Mouse (Mus musculus): ENCODE data around the gene Tbc1d23.
"Not testable (repeated sequence)": the region's sequence is repeated elsewhere in the genome, so short reads cannot be mapped to it uniquely, and the experiment has no call there.

Tbc1d23 gene

DNA sequence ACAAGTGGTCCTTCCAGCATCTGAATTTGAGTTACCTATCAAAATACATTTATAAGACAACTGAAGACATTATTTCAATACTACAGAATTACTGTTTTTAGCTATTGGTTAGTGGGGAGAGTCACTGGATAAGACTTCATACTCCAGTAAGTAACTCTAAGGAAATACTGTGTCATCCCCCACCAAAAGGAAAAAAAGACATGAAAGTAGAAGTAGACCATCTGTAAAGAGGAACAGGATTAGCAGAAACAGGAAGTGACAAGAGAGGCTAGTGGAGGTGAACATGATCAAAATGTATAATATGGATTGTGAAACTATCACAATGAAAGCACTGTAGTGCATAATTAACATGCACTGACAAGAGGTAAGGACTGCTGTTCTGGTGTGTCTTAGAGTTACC is 15.3 kb downstream of the Tbc1d23 start:
- no peak for DNase-seq (ENCODE audit: low spot score)

GRCm38 (mm10) chr16:57211037-57211436 is 20.3 kb downstream of the Tbc1d23 start:
- no peak for DNase-seq (ENCODE audit: low spot score)

DNA sequence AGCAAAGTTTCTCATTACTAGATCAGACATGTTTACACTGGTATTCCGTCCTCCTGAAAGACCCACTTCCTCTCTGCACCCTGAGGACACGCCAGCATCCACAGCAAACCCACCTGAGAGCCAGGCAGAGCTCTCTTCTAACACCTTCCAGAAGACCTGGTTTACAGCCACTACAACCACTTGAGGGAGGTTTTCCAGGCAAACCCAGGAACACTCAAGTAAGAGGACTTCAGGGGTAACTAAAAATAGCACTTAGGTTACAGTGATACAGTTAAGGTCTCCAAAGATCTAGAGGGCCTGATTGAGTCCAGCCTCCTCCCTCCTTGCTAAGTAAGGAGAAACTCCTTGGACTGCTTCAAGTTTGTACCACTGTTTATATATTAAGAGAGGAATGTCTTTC is 23.0 kb downstream of the Tbc1d23 start:
- no peak for DNase-seq (ENCODE audit: low spot score)

DNA sequence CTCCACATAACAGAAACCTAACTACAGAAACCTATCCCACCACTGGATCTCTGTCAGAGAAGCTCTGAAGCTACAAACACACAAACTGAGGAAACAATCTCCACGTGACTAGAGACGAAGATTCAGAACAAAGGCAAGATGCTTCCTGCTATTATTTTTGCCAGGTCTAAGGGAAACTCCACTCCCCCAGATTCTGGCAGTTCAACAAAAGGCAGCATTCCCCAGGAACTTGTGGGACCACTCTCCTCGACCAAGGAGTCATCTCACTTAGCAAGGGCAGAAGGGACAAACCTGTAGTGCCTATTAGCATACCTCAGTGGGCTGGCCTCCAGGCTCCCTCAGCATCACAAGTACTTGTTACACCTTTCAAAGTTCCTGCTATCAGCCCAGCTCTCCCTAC is 34.0 kb downstream of the Tbc1d23 start:
- DNase-seq (ENCODE audit: low spot score): no peak

DNA sequence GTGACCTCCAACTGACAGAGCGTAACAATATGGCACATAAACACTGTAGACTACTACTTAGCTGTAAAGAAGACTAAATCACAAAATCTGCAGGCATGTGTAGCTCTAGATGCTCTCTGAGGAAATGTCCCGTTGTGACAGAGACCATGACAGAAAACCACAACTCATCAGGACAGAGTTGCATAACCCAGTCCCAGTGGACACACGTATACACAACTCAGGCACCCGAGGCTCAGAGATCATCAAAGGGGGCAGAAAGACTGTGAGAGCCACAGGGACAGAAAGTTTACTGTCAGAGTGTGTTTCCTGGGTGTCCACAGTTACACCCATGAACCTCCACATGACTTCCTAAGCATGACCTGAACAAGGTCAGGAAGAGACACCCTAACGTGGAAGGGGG is 34.7 kb downstream of the Tbc1d23 start:
- no peak for DNase-seq (ENCODE audit: low spot score)

DNA sequence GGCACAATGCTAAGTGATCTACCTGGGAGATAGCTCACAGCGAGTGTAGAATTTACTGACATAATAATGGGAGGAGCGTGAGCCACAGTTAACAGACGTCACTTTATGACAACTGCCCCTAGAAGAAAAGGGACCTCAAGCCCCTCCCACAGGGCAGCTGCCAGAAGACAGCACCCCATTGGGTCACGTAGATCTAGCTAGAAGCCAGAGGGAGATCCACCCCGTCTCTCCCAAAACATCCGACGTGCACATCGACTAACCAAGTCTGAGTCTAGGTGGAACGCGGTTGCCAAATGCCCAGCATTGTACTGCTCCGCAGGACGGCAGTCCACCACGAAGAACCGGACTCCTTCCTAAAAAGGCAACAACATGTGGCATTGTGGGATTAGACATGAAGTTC is 40.1 kb downstream of the Tbc1d23 start:
- no peak for DNase-seq (ENCODE audit: low spot score)

DNA sequence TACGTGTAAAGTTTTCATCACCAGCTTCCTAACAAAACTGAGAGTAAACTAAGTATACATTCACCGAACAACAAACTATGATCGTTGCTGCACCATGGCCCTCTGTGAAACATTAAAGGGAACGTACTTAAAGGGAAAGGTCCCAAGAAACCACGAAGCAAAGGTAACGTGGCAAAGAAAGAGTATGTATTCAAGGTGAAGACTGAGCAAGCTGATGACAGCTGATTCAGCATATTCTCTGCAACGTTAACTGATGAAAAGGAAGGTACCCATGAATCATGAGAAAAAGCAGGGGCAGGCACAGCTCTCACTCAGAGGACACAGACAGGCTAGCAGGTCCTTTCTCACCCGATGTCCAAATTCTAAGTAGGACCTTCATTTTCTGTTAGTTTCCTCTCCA is 40.9 kb downstream of the Tbc1d23 start:
- DNase-seq (ENCODE audit: low spot score): no peak

DNA sequence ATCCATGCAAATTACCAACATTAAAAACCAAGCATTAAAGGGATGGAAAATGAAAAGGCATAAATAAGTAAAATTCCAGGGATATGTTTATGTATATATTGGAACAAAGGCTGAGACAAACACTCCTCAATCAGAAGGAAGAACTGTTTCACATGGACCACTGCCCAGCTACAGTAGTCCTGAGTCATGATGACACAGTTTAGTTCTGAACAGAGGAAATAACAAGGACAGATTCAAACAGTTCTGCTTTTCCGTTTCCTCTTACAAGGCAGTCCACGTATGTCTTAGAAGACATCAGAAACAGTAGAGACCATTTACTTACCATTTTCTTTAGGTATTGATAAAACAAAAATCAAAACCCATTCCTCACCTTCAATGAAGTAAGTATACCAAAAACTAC is 41.8 kb downstream of the Tbc1d23 start:
- no peak for DNase-seq (ENCODE audit: low spot score)

DNA sequence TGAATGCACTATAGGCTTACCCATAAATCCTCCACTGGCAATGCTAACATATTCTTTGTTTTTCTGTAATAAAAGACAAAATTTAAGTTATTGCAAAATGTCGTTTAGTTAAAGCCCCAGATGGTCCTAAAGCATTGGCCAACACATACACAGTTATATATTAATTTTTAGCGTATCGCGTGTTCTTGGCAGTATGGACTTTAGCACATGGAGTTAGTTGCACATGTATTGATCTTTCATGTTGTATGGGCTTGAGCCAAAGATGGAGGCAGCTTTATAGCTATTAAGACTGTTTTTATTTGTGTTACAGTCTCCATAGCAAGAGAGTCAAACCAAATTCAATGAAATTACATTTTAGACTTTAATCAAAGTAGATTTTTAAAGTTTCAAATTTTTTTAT is 44.7 kb downstream of the Tbc1d23 start:
- DNase-seq (ENCODE audit: low spot score): no peak

- no peak for DNase-seq (ENCODE audit: low spot score)
Measured at GRCm38 (mm10) chr16:57182037-57182436, 49.3 kb downstream of the Tbc1d23 start.

DNA sequence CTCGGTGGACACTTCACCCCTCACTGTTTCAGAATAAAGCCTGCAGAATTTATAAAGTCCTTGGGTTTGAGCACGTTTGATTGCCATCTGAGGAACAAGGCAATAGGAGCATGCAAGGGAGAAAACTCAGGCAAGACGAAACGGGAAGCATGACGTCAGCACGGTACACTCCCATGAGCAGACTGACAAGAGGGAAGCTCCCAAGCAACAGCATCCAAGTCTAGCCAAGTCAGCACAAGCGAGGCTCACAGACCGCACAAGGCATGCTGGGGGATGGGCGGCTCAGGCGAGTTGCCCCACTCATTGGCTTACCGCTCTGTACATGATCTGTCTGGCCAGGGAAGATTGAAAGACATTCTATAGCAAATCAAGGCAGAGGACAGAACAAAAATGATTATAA is 50.1 kb downstream of the Tbc1d23 start:
- DNase-seq (ENCODE audit: low spot score): no peak

GRCm38 (mm10) chr16:57177664-57178063 is 53.6 kb downstream of the Tbc1d23 start:
- no peak for DNase-seq (ENCODE audit: low spot score)

DNA sequence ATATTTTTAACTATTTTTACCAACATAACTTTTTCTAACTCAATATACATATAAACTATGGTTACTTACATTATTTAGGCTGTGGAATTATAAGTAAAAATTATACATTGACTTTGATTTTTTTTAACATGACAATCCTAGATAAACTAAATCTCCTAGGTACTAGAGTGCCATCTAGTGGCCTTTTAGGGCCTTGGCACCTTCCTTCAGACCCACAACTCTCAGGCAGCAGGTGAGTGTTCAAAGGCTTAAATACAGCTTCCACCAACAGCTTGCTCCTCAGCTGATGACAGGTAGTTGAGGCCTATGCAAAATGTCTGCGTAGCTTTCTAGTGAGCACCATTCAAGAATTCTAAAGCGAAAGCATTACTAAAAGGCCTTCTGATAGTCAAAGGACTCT is 54.0 kb downstream of the Tbc1d23 start:
- DNase-seq (ENCODE audit: low spot score): no peak

DNA sequence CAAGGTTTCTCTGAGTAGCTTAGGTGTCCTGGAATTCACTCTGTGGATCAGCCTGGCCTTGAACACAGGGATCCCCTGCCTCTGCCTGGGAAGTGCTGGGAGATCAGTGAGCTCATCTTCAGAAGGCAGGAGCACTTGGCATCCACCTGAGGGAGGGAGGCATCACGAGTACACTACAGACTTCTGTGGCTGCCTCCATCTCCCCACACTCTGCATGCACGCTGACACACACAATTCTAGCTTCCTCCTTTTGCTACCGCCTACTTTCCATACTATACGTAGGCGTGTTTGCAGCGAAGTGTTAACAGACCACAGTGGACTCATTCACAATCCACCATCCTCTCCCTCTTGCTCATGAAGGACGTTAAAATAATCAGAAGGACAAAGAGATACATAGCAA is 55.0 kb downstream of the Tbc1d23 start:
- no peak for DNase-seq (ENCODE audit: low spot score)

GRCm38 (mm10) chr16:57175751-57176150 is 55.6 kb downstream of the Tbc1d23 start:
- no peak for DNase-seq (ENCODE audit: low spot score)

DNA sequence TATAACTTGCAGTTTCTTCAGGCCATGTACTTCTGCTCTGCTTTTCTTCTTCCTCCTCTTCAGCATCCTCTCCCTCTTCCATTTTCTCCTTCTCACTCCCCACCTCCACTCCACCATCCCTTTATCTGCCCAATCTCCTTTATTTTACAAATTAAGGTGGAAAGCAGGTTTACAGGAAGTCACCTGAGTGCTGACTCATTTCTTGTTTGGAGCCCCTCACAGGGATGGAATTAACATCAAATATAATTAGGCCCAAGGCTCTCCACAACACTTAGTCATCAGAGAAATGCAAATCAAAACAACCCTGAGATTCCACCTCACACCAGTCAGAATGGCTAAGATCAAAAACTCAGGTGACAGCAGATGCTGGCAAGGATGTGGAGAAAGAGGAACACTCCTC is 56.8 kb downstream of the Tbc1d23 start:
- not testable (repeated sequence) for DNase-seq (ENCODE audit: low spot score)

DNA sequence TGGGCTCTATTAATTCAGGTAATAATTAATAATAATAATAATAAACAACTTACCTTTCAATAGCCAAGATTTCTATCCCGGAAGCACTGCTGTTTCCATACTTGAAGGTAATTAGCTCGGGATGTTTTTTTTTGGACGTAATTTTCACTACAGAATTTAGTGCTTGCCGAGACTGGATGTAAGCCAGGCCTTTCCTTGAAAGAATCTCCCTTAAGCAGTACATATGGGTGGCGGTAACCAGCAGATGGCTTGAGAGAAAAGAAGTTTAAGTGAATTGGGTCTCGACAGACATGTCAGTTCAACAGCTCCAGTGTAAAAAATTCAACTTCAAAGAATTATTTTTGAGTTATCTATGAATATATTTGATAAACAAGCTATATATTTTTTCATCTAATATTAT is 59.7 kb downstream of the Tbc1d23 start:
- DNase-seq (ENCODE audit: low spot score): no peak

DNA sequence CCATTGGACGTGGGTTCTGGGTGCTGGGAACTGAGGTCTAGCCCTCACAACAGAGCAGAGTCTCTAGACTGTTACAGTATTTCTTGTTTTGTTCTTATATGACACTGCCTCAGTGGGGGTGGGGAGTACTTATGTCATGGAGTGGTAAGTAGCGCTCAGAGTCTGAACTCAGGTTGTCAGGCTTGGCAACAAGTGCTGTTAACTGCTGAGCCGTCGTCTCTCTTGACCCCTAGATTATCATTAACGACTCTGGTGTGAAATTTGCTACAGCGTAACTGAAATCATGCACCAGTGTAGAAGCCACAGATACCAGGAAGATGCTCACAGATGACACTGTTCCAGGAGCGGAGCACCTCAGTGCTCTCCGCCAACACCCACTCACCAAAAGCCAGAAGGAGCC is 60.1 kb downstream of the Tbc1d23 start:
- DNase-seq (ENCODE audit: low spot score): no peak

DNA sequence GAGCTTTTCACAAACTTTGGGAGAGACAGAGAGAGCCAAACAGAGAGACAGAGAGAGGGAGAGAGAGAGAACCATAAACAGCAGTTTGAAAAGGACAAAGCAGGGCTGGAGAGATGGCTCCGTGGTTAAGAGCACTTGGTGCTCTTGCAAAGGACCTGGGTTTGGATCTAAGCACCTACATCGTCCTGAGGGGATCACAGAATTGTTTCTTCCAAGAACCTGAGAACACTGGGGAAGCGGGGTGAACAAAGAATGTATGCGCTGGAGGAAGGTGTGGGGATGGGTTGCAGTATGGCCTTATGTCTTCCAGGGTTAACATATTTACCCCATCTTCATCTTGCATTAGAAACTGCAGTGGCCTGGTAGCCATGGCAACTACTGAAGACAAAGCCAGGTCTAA is 63.1 kb downstream of the Tbc1d23 start:
- no peak for DNase-seq (ENCODE audit: low spot score)

DNA sequence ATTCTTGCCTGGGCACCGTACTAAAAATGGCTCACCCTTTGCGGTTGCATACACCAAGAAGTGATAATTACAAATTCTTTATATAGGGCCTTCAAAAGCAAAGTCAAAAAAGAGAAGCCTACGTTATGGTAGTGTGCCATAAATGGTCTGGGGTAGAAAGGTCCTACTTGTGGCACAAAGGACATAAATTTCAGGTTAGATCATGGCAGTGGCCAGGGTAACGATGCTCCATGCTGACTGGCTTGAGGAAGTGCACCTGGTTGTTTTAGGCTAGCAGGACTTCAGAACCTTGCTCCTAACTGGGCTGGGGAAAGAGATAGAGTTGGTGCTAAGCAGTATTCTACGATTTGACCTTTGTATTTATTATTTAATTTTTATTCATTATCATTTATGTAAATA is 63.8 kb downstream of the Tbc1d23 start:
- DNase-seq (ENCODE audit: low spot score): no peak

- peak; percentile 92 for DNase-seq (ENCODE audit: low spot score)
Measured at GRCm38 (mm10) chr16:57166611-57167513, 64.4 kb downstream of the Tbc1d23 start, which contains the start of gene Nit2. TSS of gene Nit2 (minus strand) at chr16:57167341.

DNA sequence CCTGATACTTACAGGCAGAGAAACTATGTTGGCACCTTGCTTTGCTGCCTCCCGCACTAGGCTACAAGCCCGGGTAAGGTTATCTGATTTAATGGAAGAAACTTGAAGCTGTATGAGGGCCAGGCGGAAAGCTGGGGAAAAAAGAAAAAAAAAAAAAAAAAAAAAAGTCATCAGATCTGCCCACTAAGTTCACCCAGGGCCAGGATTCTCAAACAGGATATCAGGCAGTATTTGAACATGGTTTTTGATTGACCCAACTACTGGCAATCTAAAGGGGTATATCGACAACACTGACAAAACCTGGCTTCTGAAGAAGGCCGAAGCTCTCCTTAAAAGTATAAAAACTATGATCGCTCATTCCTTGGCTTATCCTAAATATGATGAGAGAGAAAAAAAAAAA is 65.2 kb downstream of the Tbc1d23 start:
- DNase-seq (ENCODE audit: low spot score): no peak

DNA sequence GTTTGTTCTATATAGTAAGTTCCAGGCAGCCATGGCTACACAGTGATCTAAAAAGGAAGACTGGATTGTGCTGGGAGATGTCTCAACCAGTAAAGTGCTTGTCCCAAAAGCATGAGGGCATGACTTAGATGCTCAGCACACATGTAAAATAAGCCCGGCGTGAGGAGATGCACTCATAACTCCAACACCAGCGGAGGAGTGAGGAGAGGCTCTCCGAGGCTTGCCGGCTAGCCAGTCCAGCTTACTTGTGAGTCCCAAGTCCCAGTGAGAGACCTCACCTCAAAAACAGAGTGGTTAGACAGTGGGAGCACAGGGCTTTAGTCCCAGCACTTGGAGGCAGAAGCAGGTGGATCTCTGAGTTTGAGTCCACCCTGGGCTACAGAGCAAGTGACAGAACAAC is 66.1 kb downstream of the Tbc1d23 start:
- DNase-seq (ENCODE audit: low spot score): no peak

DNA sequence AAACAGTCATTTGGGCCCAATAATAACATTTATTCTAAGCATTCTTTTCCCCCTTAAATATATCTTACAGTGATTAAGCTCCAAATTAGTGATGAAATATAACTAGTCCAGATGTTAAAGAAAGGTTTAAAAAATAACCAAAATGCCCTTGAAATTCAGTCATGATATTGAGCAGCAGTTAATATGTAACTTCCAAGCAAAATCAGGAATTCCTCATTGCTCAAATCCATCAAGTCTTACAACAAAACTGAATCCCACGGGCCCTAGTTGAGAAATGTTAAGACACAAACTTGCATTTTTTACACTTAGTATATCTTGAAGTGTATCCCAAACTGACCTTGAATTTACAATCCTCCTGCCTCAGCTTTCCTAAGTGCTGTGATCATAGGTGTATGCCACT is 67.6 kb downstream of the Tbc1d23 start:
- DNase-seq (ENCODE audit: low spot score): no peak

Data from testis, postnatal 14 days (tissue).